Mouse (Mus musculus) urinary bladder, adult 18-20 months (tissue): Measurements from ENCODE around the gene Zfp652.

Source experiments
- DNase-seq, 2 experiments: peaks; one replicate each; pipeline ENCODE4 v3.0.0; 2022; ENCODE audit warnings: low spot score in 2 of 2, mixed read lengths in 2 of 2

Gene Zfp652

DNA sequence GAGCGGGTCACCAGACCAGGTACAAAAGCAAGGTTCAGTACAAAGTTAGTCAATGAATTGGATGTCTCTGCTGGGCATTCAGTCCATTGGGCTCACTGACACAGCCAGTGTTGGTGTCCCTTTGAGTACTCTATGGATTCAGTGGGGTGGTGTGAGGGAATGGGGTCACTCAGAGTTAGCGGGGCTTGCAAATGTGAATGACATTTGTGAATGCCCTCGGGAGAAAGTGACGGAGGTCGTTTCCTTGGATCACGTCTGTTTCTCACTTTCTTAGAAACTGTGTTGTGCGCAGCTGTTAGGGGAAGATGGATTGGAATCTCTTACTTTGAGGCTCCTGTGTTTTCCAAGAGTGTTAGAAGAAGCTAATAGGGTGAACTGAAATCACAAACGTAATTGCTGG, 52.3 kb downstream of the Zfp652 start:
- DNase-seq, result no peak

DNA sequence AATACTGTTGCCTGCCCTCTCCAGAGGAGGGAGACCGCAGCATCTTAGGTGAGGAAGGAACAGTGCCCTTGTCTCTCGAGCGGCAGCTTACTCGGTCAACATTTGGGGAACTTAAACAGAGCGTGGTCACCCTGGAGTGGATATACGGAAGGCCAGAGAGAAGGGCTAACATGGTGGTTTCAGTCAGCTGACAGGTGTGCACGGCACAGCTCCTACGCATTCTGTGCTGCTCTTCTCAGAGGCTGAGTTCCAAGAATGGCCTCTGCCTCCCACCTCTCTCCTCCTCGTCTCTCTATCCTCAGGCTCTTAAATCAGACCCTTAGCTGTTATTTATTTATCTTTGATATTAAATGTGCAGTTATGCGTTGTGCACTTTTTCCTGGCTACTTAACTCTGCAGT, 52.9 kb downstream of the Zfp652 start:
- DNase-seq, result no peak

DNA sequence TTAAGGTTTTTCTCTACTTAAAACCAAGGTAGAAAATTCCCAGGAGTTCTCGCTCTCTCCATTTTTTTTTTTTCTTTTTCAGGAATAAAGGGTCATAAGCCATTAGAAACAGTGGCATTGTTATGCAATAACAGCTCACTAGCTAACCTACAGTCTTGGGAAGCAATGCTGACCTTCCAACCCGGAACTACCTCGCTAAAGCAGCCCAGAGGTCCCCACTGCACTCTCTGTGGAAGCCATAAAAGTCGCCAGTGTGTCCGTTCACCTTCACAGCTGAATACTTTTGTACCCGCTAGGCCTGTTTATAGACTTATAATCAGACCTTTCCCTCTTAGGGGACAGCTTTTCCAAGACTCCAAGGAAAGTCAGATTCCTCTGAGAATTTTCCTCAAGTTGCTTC, 55.8 kb downstream of the Zfp652 start:
- no peak for DNase-seq

DNA sequence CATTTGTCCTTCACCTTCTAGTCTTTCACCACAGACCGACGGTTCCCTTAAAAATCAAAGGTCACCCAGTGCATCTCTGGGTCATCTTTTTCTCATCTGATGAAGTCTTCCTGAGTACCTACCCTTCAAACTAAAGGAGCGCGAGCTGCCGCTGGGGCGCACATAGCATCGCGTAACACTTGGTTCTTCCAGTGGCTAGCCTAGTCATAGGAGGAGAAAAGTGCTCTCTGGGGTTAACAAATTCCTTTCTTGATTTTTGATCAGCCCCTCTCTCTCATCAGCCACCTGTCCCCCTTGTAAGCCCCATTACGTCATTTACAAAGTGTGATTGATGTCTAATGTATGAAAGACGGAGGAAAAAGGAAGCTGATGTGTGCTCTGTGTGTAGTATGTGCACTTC, 56.7 kb downstream of the Zfp652 start:
- no peak for DNase-seq

DNA sequence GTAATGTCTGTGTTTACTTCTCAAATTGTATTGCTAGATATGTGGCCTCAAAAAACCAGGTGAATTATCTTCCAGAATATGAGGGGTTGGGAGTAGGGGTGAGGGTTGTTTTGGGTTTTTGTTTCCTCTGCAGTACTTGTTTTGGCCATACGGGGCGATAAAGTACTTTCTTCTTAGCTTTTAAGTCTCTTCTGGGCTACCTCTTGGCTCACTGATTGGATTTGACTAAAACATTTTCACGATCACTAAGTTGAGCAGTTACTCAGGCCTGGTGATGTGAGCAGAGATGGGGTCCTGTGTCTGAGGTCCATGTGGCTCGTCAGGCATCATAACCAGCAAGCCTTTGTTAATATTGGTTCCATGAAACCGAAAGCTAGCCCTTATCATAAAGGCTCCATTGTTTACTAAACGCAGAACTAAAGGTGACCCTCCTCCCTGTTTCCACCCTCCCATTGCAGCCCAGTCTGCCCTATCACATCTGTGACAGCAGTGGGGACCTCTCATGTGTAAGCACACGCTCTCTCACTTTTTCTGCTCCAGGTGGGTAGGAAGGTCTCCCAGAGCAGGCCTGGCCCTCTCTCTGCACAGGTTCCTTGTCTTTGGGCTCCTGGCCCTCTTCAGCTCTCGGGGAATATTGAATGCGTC, 58.4 kb downstream of the Zfp652 start:
- DNase-seq, result no peak

DNA sequence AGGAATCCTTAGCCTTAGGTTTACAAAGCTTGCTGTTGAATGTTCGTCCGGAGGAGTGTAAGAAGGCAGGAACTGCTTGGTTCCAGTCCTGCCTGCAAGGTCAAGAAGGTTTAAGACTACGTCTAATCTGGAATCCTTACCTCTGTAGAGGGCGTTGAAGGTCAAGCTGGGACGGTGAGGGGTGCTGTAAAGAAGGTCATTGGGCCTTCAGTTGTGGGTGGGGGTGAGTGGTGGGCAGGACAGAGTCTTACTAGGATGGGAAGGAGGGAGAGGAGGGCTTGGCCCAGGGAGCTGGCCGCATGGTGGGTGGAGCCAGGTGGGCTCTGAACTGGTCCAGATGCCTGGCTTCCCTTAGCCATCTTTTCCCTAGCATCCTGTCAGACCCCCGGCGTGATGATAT, 59.2 kb downstream of the Zfp652 start:
- DNase-seq, result no peak

DNA sequence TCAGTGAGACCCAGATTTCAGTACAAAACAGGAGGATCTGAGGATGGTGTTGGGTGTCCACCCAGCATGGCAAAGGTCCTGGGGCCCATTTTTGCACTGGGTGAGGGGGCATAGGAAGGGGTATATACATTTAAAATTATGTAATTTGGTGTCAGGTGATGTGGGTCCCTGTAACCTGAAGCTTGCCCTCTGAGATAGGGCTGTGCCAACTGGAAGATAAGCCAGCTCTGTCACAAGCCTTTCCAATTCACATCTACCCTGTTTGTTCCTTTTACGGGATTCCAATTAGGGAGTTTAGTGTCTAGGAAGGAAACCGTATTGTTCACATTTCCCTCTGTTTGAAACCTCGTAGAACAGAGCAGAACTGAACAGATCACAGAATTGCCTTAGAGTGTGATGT, 60.8 kb downstream of the Zfp652 start:
- DNase-seq, result no peak

DNA sequence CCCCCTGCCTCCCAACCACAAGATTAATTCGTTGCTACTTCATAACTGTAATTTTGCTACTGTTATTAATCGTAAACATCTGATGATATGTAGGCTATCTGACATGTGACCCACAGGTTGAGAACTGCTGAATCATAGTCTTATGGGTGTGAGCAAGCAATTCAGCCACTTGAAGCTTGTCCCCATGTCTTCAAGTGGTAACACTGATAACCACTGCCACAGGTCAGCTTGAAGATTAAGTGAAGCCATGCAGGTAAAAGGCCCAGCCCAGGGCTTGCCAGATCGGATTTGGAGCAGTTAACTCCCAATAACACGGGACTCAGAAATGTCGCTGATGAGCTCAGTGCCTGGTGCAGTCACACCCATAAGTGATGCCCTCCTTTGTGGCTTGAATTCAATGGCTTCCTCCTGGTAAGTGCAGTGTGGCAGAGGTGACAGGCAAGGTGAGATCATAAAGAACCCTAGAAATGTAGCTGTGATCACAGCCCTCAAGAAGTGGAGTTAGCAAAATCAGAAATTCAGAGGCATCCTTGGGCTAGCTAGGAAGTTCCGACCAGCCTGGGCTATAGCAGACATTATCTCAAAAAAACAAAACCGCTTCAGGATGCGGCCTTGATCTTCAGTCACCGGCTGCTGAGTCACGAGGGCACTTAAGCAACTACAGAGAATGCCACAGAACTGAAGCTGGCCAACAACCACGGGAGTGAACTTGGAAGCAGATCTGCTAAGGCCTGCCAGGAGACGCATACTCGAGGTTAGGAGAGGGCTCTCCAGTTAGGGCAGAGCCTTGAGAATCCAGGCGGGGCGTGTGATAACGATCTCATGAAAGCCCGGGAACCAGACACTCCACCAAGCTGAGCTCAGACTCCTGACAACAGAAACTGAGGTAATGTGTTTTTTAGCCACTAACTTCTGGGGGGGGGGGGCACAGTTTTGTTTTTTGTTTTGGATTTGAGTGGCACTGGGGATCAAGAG, 65.1 kb downstream of the Zfp652 start:
- DNase-seq, result peak; percentile 38 to 75

DNA sequence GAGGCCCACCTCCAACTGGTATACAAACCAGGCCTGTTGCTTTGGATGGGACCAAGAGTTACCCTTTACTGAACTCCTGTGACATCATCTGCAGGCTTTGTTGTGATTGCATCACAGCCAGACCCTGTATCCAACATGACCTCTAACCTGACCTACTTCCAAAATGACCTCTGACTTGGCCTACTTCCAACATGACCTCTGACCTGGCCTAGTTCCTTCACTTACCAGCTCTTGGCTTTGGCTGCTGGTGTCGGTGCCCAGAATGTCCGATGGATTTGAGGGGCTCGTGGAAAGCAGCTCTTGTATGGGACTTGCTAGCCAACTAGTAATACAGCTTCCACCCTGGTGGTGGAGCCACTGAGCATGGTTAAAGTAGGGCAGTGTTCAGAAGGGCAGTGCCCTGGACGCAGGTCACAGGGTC, 66.4 kb downstream of the Zfp652 start:
- DNase-seq, result no peak

DNA sequence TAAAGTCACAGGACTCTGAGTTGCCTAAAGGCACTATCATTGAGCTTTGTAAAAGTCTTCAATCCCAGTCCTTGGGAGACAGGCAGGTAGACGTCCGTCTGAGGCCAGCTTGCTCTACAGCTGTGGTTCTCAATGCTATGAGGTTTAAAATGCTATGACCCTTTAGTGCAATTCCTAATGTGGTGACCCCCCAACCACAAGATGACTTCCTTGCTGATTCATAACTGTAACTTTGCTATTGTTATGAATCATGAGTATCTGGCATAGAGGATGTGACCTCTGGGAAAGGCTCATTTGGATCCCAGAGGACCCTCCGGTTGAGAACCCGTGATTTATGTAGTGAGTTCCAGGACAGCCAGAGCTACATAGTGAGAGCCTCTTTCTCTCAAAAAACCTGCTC, 66.9 kb downstream of the Zfp652 start:
- DNase-seq, result no peak

DNA sequence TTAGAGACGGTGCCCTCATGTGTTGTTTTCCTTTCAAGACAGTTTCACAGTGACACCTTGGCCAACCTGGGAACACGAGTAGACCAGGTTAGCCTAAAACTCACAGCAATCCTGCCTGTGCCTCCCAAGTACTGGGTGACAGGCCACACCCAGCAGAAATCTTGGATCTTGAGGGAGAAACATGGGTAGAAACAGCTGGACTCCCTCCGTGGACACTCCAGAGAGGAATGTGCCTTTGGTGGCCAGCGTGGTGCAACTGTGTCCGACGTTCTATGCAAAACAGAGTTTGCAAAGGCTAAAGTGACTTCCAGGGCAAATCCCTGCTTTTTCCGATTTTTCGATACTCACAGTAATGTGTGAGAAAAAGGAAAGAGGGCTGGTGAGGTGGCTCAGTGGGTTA, 68.0 kb downstream of the Zfp652 start:
- no peak for DNase-seq

DNA sequence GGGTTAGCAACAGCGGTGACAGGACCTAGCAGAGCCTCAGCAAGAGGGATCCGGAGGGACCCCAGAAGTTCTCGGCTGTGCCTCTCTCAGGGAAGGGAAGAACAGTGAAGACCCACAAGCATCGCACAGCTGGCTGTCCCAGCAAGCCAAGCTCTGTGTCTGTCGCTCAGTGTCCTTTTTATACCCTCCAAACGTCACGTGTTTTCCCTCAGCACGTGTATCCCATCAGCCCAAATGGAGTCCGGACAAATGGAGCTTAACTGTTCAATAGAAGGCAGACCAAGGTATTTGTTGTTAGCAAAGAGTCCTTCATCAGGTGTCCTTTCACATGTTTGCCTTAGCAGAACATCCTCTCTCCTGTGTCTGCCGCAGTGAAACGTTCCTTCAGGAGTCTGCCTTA, 69.1 kb downstream of the Zfp652 start:
- DNase-seq, result no peak

DNA sequence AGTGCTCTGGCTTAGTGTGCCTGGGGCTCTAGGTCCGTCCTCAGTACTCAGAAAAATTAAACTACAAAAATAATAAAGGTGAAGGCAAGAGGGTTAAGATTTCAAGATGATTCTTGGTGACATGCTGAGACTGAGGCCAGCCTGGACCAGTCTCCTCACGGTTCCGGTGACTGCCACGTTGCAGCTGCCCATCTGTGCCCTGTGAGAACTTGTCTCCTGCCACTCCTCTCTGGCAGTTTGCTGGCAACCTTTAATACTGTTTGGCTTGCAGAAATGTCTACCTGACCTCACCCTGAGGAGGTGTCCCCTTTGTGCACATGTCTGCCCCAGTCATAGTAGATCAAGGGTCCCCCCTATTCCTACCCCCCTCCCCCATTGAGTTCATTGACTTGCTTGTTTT, 71.0 kb downstream of the Zfp652 start:
- DNase-seq, result no peak

DNA sequence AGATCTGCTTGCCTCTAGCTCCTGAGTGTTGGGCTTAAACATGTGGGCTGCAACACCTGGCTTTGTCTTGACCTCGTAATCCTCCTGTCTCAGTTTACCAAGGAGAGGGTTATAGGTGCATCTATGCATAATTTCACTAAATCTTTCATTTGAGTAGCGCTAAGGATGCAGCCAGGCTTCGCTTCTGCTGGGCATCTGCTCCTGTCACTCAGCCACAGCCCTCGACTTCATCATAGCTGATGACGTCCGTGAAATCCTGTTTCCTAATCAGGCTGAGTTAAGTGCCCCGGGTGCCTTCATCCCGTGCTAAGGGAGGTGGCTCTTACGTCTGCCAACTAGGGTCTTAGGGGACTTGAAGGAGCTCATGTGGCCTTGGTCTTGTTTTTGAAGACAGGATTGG, 71.5 kb downstream of the Zfp652 start:
- no peak for DNase-seq

DNA sequence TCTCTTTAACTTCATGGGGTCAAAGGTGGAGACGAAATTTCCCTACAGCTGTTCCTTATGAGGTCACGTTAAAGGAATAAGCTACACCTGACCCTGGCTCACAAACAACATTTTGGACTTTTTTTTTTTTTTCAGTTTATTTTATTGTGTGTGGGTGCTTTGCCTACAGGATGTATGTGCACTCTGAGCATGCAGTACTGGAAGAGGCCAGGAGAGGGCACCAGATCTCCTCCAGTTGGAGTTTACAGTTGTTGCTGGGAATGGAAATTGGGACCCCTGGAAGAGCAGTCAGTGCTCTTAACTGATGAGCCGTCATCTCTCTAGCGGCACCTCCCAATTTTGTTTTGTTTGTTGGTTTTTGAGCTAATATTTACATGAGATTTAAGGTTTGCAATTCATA, 73.2 kb downstream of the Zfp652 start:
- DNase-seq, result no peak

DNA sequence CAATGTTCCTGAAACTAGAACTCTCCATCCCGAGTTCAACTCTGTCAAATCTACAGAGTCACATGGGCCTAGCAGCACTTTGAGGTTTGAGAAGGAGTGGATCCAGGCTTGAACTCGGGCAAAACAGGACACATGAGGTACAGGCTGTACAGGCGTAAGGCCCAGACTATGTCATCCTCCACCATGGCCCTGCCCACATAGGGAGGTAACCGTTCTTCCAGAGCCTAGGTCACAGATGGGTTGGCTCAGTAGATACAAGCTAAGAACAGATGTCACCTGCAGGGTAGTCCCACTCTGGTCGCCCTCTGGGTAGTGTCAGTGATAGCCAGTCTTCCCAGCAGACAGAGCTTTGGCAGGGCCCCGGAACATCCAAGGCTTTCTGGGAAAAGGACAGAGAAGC, 74.0 kb downstream of the Zfp652 start:
- no peak for DNase-seq

DNA sequence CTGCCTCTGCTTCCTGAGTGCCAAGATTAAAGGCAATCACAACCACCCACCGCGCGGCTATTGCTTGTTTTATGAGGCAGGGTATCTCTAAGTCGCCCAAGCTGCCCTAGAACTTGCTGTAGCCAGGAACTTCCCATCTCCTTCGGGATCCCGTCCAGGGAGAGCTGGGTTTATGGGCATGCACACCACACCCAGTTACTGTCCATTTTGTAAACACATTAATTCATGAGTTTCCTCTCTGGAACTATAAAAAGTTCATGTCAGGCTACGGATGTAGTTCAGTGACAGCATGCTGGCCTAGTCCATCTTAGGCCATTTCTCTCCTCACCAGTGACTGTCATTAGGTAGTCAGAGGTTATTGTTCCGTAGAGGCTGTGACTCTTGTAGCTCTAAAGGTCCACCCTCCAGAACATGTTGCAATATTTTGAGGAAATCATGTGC, 77.0 kb downstream of the Zfp652 start:
- DNase-seq, result peak in 1 of 2 experiments; percentile 45

DNA sequence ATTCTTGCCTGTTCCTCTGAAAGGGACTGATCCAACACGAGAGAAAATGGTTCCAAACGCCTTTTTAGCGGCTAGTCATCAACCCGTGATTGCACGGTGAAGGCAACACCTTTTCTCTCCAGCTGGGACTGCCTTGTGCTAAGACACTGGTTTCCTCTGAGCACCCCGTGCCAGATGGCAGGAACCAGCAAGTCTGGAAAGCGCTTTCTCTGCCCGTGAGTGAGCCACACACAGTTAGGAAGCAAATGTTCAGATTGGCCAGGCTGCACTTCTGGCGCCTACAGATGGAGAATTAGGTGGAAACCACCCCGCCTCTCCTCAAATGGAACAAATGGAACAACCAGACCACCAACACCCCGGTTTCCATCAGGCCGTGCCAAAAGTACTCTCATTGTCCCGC, 79.3 kb downstream of the Zfp652 start:
- DNase-seq, result no peak

DNA sequence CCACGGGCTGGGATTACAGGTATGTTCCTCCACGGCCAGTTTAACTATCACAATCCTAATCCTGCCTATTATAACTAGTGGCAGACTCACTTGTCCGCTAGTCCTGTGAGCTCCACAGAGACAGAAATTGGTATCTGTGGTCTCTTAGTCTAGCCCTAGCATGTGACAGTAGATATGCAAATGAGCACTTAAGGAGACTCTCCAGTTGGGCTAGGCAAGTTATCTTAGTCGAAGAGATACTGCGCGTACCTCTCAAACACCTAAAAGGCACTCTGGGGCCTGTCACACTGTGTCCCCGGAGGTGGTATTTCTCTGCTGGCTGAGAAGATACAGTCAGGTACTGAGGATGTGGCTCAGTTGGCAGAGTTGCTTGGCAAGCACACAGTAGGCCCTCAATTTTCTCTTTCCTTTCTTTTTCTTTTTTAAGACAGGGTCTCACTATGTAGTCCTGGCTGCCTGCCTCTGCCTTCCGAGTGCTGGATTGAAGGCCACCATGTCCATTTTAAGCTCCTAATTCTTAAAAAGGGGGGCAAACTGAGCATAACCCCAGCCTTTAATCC, 80.6 kb downstream of the Zfp652 start:
- DNase-seq, result no peak

DNA sequence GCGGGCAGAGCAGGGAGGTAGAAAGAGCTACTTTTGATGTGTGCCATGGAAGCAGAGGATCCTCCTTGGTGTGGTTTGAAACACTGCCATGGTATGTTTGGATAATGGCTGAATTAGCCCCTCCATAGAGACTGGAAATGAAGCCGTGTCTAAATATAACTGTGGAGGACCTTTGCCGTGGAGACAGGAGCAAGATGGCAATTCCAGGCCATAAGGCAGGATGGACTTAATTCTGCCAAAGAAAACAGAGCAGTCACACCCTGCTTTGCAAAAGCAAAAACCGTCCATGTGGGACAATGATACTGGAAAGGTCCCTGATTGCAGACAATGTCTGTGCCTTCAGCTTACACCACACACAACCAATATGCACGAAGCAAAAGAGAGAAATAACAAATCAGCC, 81.7 kb downstream of the Zfp652 start:
- DNase-seq, result no peak

DNA sequence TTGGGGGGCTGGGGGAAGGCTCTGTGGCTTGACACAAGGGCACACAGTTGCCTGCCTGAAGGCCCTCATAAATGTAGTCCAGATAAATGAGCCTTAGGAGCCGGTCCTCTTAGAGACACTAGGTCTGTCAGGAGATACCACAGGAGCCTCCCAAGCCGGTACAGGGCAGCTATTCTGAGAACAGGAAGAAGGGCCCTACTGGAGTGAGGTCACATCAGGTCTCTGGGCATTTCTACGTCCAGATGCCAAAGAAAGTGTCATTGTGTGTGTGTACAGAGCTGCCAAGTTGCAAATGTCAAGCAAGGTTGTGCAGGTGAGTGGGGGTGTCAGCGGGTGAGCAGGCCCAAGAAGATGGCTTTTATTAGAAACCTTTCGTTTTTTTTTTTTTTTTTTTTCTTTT, 83.1 kb downstream of the Zfp652 start:
- DNase-seq, result no peak

DNA sequence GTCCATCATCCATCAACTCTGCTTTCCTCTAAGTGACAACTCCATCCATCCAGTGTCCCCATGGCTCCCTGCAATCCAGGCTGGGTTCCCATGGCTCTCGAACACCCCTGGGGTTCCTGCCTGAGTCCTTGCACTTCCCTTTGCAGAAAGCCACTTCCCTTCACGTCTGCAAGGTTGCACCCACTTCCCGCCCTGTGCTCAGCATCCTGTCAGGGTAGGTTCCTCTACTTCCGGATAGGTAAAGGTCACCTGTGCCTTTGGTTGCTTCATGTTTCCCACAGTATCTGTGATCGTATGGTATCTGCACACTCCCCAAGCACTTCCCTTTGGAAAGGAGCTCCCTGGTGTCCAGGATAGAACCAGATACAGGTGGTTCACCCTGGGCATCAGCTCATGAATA, 92.5 kb downstream of the Zfp652 start:
- no peak for DNase-seq

DNA sequence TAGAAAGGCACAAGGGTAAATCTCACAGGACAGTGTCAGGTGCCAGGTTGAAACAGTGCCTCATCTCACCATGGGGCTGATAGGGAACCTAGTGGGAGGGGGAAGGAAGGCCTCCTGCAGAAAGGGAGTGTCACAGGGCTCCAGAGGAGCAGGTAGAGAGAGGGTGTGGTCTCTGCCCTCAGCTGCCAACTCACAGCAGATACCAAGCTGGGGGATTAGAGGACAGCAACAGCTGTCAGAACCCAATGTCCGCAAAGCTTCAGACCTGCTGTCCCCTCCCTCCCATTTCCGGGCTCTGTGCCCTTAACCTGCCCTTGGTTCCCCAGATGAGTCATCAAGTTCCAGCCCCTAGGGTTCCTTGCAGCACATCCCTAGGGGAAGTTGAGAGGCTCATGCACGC, 93.1 kb downstream of the Zfp652 start:
- DNase-seq, result no peak
